Mouse (Mus musculus) midbrain, embryonic 12.5 days (tissue): ENCODE data around the gene Fstl4. TPM values are rescaled to one million over a fixed set of nuclear protein-coding genes. Genes with fewer than 3 reads are reported as not detected.

Experiments
- ATAC-seq: fragments of 200-750 bp; cut with Nextera tagmentation; 2 replicates; pipeline ENCODE4 v1.8.0; 2017; ENCODE audit warnings: low read depth, moderate TSS enrichment, moderate library complexity; ENCODE audit not compliant: low FRiP score
- H3K27ac ChIP-seq: fragments of 300-500 bp; sonication (generic); replicated peaks from 2 replicates; pipeline ENCODE4 v1.5.1; 2016; ENCODE audit warnings: mild to moderate bottlenecking
- H3K27me3 ChIP-seq: fragments of 300-500 bp; sonication (generic); 2 replicates; pipeline ENCODE4 v1.6.1; 2016; ENCODE audit warnings: mild to moderate bottlenecking
- H3K36me3 ChIP-seq: fragments of 300-500 bp; sonication (generic); 2 replicates; pipeline ENCODE4 v1.6.1; 2016
- H3K4me1 ChIP-seq: fragments of 300-500 bp; sonication (generic); 2 replicates; pipeline ENCODE4 v1.6.1; 2016
- H3K4me2 ChIP-seq: fragments of 300-500 bp; sonication (generic); replicated peaks from 2 replicates; pipeline ENCODE4 v1.6.1; 2016; ENCODE audit warnings: mild to moderate bottlenecking, moderate library complexity
- H3K4me3 ChIP-seq: fragments of 300-500 bp; sonication (generic); 2 replicates; pipeline ENCODE4 v1.5.1; 2016; ENCODE audit warnings: mild to moderate bottlenecking
- H3K9ac ChIP-seq: fragments of 300-500 bp; sonication (generic); replicated peaks from 2 replicates; pipeline ENCODE4 v1.6.1; 2016; ENCODE audit warnings: mild to moderate bottlenecking, moderate library complexity
- H3K9me3 ChIP-seq: fragments of 300-500 bp; sonication (generic); 2 replicates; pipeline ENCODE4 v1.6.1; 2016; ENCODE audit warnings: mild to moderate bottlenecking
- WGBS: fragments of 180-500 bp; shearing (Covaris S2); methylation state at CpG from one replicate; pipeline ENCODE4 v1.1.7; 2016; 5-methylcytosine and 5-hydroxymethylcytosine counted together
- polyA plus RNA-seq: library from polyadenylated mRNA; unstranded; fragments of >200 nt; fragmentation: Nextera tagmentation; extraction: Ambion mirVana; gene quantifications from 2 replicates; pipeline ENCODE4 v1.2.1, GENCODE M21; 2016

Gene Fstl4
- polyA plus RNA-seq, 1 experiment from 2014 or later, result 2.6 TPM

- 91% methylated on average over 2 of the region's 2 CpGs for WGBS
- no peak overlapping the region for H3K9ac ChIP-seq
- no peak overlapping the region for H3K4me2 ChIP-seq
- H3K9me3 ChIP-seq, result no peaks in the 10 kb centered on the region
- ATAC-seq, result no peak
- H3K27ac ChIP-seq, result no peak overlapping the region
- H3K4me3 ChIP-seq, result no peak overlapping the region
- no peaks in the 10 kb centered on the region for H3K27me3 ChIP-seq
- H3K4me1 ChIP-seq, result no peaks in the 10 kb centered on the region
- no peaks in the 10 kb centered on the region for H3K36me3 ChIP-seq
Measured at GRCm38 (mm10) chr11:53202459-53203250, 438.2 kb downstream of the Fstl4 start.

- Histone ChIP-seq H3K4me3 (no peak overlapping the region), H3K27ac (no peak overlapping the region), H3K36me3 (no peaks in the 10 kb centered on the region), H3K9me3 (no peaks in the 10 kb centered on the region), H3K27me3 (no peaks in the 10 kb centered on the region), H3K9ac (no peak overlapping the region), H3K4me1 (no peaks in the 10 kb centered on the region; the same call in 1 of the 2 replicates), H3K4me2 (no peak overlapping the region)
- 79% methylated on average over 9 of the region's 9 CpGs for WGBS
- ATAC-seq, result no peak
Measured at GRCm38 (mm10) chr11:53210876-53211275, 446.4 kb downstream of the Fstl4 start.

GRCm38 (mm10) chr11:53229011-53229410, 464.6 kb downstream of the Fstl4 start:
- no peaks in the 10 kb centered on the region for H3K4me1 ChIP-seq
- H3K9ac ChIP-seq, result no peak overlapping the region
- no peaks in the 10 kb centered on the region for H3K27me3 ChIP-seq
- H3K4me2 ChIP-seq, result no peak overlapping the region
- no peaks in the 10 kb centered on the region for H3K36me3 ChIP-seq
- no peaks in the 10 kb centered on the region for H3K9me3 ChIP-seq
- H3K4me3 ChIP-seq, result no peak overlapping the region
- no peak overlapping the region for H3K27ac ChIP-seq
- no peak for ATAC-seq
- 81% methylated on average over 3 of the region's 3 CpGs for WGBS

- no peak overlapping the region for H3K9ac ChIP-seq
- no peaks in the 10 kb centered on the region for H3K36me3 ChIP-seq
- no peaks in the 10 kb centered on the region for H3K9me3 ChIP-seq
- 80% methylated on average over 5 of the region's 5 CpGs for WGBS
- ATAC-seq, result no peak
- H3K27ac ChIP-seq, result no peak overlapping the region
- no peak overlapping the region for H3K4me3 ChIP-seq
- no peak overlapping the region for H3K4me2 ChIP-seq
- H3K4me1 ChIP-seq, result no peaks in the 10 kb centered on the region
- H3K27me3 ChIP-seq, result no peaks in the 10 kb centered on the region
Measured at GRCm38 (mm10) chr11:53231836-53232235, 467.4 kb downstream of the Fstl4 start.

- WGBS, result 86% methylated on average over 9 of the region's 9 CpGs
Measured at GRCm38 (mm10) chr11:53233590-53233989, 469.2 kb downstream of the Fstl4 start.

More at GRCm38 (mm10) chr11:53233590-53233989, 469.2 kb downstream of the Fstl4 start:
- Histone ChIP-seq H3K27ac (no peak overlapping the region), H3K4me1 (no peaks in the 10 kb centered on the region), H3K9ac (no peak overlapping the region), H3K4me2 (no peak overlapping the region), H3K4me3 (no peak overlapping the region), H3K27me3 (no peaks in the 10 kb centered on the region), H3K36me3 (no peaks in the 10 kb centered on the region), H3K9me3 (0 out of 2 replicates have a peak, but pooled peaks cover 3% of the 10 kb centered on the region)
- ATAC-seq, result no peak
